ENCODE assay signal across 8 mouse cellular contexts in genomic region chr12:29627956-29628750, GRCm38 (mm10).
DNase-seq lines count a peak whose midpoint lies in the region; ATAC-seq lines count a peak whose summit lies in the region.
"Had no signal": no experiment of that assay in that cellular context is flagged by ENCODE, and none has a peak within 500 bp of the region (broad histone marks: within the 10 kb centered on the region; RNA-seq: fewer than 3 reads in every experiment).

No protein-coding gene starts in this region.

- WGBS in hindbrain, embryonic 14.5 days, result 60% methylated on average over 15 of the region's 15 CpGs

- H3K9ac ChIP-seq in hindbrain, embryonic 14.5 days, result no peak overlapping the region
- H3K9ac ChIP-seq: lung, embryonic 15.5 days had no signal

- peak; percentile 3 for DNase-seq in lung, postnatal 14 days
- DNase-seq in lung, adult 18-20 months, result no peak
- DNase-seq in cerebellum, adult 8-10 months, result peak; percentile 45
- no peak for DNase-seq in hindbrain, embryonic 14.5 days (ENCODE audit: low spot score)
- DNase-seq in urinary bladder, postnatal 10 days (ENCODE audit: low spot score), result no peak
- DNase-seq in ovary, adult 18-20 months (ENCODE audit: low spot score), result no peak

- ATAC-seq in hindbrain, embryonic 14.5 days (ENCODE audit: low FRiP score), result no peak
- ATAC-seq in megakaryocyte progenitor cell, adult 5-6 weeks (replicated peaks; ENCODE audit: poor library complexity), result no peak

- H3K4me2 ChIP-seq in hindbrain, embryonic 14.5 days (replicated peaks), result no peak overlapping the region
- H3K4me2 ChIP-seq: lung, embryonic 15.5 days had no signal

- no peaks in the 10 kb centered on the region for H3K36me3 ChIP-seq in hindbrain, embryonic 14.5 days (replicated peaks; ENCODE audit: control insufficient read depth, insufficient read depth)
- H3K36me3 ChIP-seq: lung, embryonic 15.5 days had no signal

- H3K27ac ChIP-seq in hindbrain, embryonic 14.5 days, result peak overlapping the region; percentile 51; the same call in 1 of the 2 replicates
- H3K27ac ChIP-seq: lung, embryonic 15.5 days had no signal

- H3K9me3 ChIP-seq in hindbrain, embryonic 14.5 days (ENCODE audit: control insufficient read depth, low read length), result no peaks in the 10 kb centered on the region
- H3K9me3 ChIP-seq: lung, embryonic 15.5 days had no signal

- no peaks in the 10 kb centered on the region for H3K27me3 ChIP-seq in hindbrain, embryonic 14.5 days (ENCODE audit: control insufficient read depth, insufficient read depth, low read length)
- H3K27me3 ChIP-seq: lung, embryonic 15.5 days had no signal

- H3K4me3 ChIP-seq in hindbrain, embryonic 14.5 days (replicated peaks; ENCODE audit: low read length), result no peak overlapping the region
- H3K4me3 ChIP-seq: lung, embryonic 15.5 days had no signal

- H3K4me1 ChIP-seq in hindbrain, embryonic 14.5 days (replicated peaks; ENCODE audit: control insufficient read depth, insufficient read depth, low read length), result peaks cover 28% of the 10 kb centered on the region
- H3K4me1 ChIP-seq: lung, embryonic 15.5 days had no signal

Comparison
In these comparisons a context has a peak if more than half of its experiments do, and no peak if none do; other contexts are left out.
1. DNase-seq: peak in lung, postnatal 14 days (single experiment) and cerebellum, adult 8-10 months (single experiment); none in lung, adult 18-20 months (0 of 2), hindbrain, embryonic 14.5 days (single experiment), urinary bladder, postnatal 10 days (single experiment) and ovary, adult 18-20 months (single experiment).